9 mouse cellular contexts compared by ENCODE assay signal in genomic region chr14:23810081-23810480, GRCm38 (mm10).
"Had no signal": no experiment of that assay in that cellular context is flagged by ENCODE, and none has a peak within 500 bp of the region (broad histone marks: within the 10 kb centered on the region; RNA-seq: fewer than 3 reads in every experiment).

No protein-coding gene starts in this region.

- DNase-seq: liver, postnatal 0 days; lung, adult 2 months; lung, postnatal 14 days; lung, postnatal 36 days; midbrain, embryonic 14.5 days; right cerebral cortex, postnatal 14 days; thymus, adult 2 months; thymus, postnatal 25 days; thymus, postnatal 4 days had no signal
